Mouse (Mus musculus) layer of hippocampus, adult 9-10 months (tissue): ENCODE results near the gene Ccdc73.

Experiments
- DNase-seq: peaks from one replicate; pipeline ENCODE4 v3.0.0; 2022; ENCODE audit warnings: low spot score

Ccdc73 gene

GRCm38 (mm10) chr2:105028806-105029205, 161.2 kb downstream of the Ccdc73 start:
- no peak for DNase-seq

GRCm38 (mm10) chr2:105030505-105030904, 162.9 kb downstream of the Ccdc73 start:
- DNase-seq, result no peak

- no peak for DNase-seq
Measured at GRCm38 (mm10) chr2:105034084-105034483, 166.5 kb downstream of the Ccdc73 start.

- DNase-seq, result no peak
Measured at GRCm38 (mm10) chr2:105035985-105036384, 168.4 kb downstream of the Ccdc73 start.

GRCm38 (mm10) chr2:105036401-105037070, 168.9 kb downstream of the Ccdc73 start:
- no peak for DNase-seq

- no peak for DNase-seq
Measured at GRCm38 (mm10) chr2:105037956-105038569, 170.5 kb downstream of the Ccdc73 start.

- DNase-seq, result no peak
Measured at GRCm38 (mm10) chr2:105038879-105039278, 171.3 kb downstream of the Ccdc73 start.

GRCm38 (mm10) chr2:105040859-105041258, 173.3 kb downstream of the Ccdc73 start:
- DNase-seq, result no peak

- no peak for DNase-seq
Measured at GRCm38 (mm10) chr2:105043152-105043551, 175.5 kb downstream of the Ccdc73 start.

GRCm38 (mm10) chr2:105048301-105048700, 180.7 kb downstream of the Ccdc73 start:
- DNase-seq, result no peak

- DNase-seq, result no peak
Measured at GRCm38 (mm10) chr2:105055529-105055928, 187.9 kb downstream of the Ccdc73 start.

GRCm38 (mm10) chr2:105058577-105059116, 191.0 kb downstream of the Ccdc73 start:
- DNase-seq, result no peak

GRCm38 (mm10) chr2:105062741-105063372, 195.3 kb downstream of the Ccdc73 start:
- DNase-seq, result no peak
